Mouse (Mus musculus) liver, adult 2 months (tissue): ENCODE data around the gene Gdf7. TPM values are rescaled to one million over a fixed set of nuclear protein-coding genes. Genes with fewer than 3 reads are reported as not detected.

Experiments
- DNase-seq: peaks from one replicate; pipeline ENCODE4 v3.0.0-alpha.2; 2011; ENCODE audit warnings: low read depth, low spot score; ENCODE audit errors: extremely low read depth
- H3K27ac ChIP-seq: fragments of 200-500 bp; replicated peaks from 2 replicates; pipeline ENCODE4 v1.5.1; 2012; ENCODE audit warnings: low read depth, mild to moderate bottlenecking, control low read depth, inconsistent platforms, low read length; ENCODE audit not compliant: insufficient read depth
- H3K27me3 ChIP-seq: fragments of 200-500 bp; 2 replicates; pipeline ENCODE4 v1.6.1; 2012; ENCODE audit warnings: mild to moderate bottlenecking, moderate library complexity, low read length, inconsistent platforms; ENCODE audit not compliant: control insufficient read depth, insufficient read depth
- H3K36me3 ChIP-seq: fragments of 200-500 bp; 2 replicates; pipeline ENCODE4 v1.6.1; 2012; ENCODE audit warnings: low read length, inconsistent platforms; ENCODE audit not compliant: control insufficient read depth, insufficient read depth
- H3K4me1 ChIP-seq: fragments of 200-500 bp; 2 replicates; pipeline ENCODE4 v1.6.1; 2011; ENCODE audit warnings: low read length; ENCODE audit not compliant: control insufficient read depth, insufficient read depth
- H3K4me3 ChIP-seq: fragments of 200-500 bp; 2 replicates; pipeline ENCODE4 v1.5.1; 2011; ENCODE audit warnings: low read depth, mild to moderate bottlenecking, control low read depth, low read length, moderate library complexity; ENCODE audit not compliant: insufficient read depth
- H3K79me2 ChIP-seq: fragments of 200-500 bp; 2 replicates; pipeline ENCODE4 v1.6.1; 2012; ENCODE audit warnings: inconsistent platforms, mild to moderate bottlenecking, low read length, moderate library complexity; ENCODE audit not compliant: control insufficient read depth, insufficient read depth
- H3K9ac ChIP-seq: fragments of 200-500 bp; 2 replicates; pipeline ENCODE4 v1.6.1; 2012; ENCODE audit warnings: low read depth, mild to moderate bottlenecking, control low read depth, inconsistent platforms, low read length
- CTCF ChIP-seq: fragments of 200-500 bp; IDR thresholded peaks from 2 replicates; pipeline ENCODE4 v1.5.1; 2011; ENCODE audit warnings: low read depth, low read length, control low read depth
- POLR2A ChIP-seq: fragments of 200-500 bp; IDR thresholded peaks from 2 replicates; pipeline ENCODE4 v1.6.1; 2011; ENCODE audit warnings: low read length, control low read depth; ENCODE audit not compliant: insufficient read depth; ENCODE audit errors: extremely low read depth
- WGBS: fragments of 180-500 bp; shearing (Covaris S2); methylation state at CpG from one replicate; pipeline ENCODE4 v1.1.7; 2018; 5-methylcytosine and 5-hydroxymethylcytosine counted together
- polyA plus RNA-seq: library from polyadenylated mRNA; depleted of rRNA; stranded (reverse); fragments of >200 nt; gene quantifications from 2 replicates; pipeline ENCODE4 v1.2.3, GENCODE M21; 2012
- total RNA-seq: library from RNA; depleted of rRNA; stranded (reverse); fragments of >200 nt; gene quantifications from 2 replicates; pipeline ENCODE4 v1.2.3, GENCODE M21; 2014

The Gdf7 gene
- total and polyA plus RNA-seq, 2 experiments, result not detected

GRCm38 (mm10) chr12:8331489-8332173 lies 29.9 kb upstream of the Gdf7 start:
- no peak for TF ChIP-seq POLR2A
- TF ChIP-seq CTCF, result no peak
- WGBS, result 91% methylated on average over 14 of the region's 14 CpGs
- no peak overlapping the region for H3K4me3 ChIP-seq
- no peak for DNase-seq
- no peaks in the 10 kb centered on the region for H3K36me3 ChIP-seq
- no peak overlapping the region for H3K9ac ChIP-seq
- peaks cover 12% of the 10 kb centered on the region for H3K4me1 ChIP-seq
- no peaks in the 10 kb centered on the region for H3K27me3 ChIP-seq
- H3K79me2 ChIP-seq, result no peaks in the 10 kb centered on the region
- H3K27ac ChIP-seq, result no peak overlapping the region

GRCm38 (mm10) chr12:8329236-8329635 lies 27.5 kb upstream of the Gdf7 start:
- DNase-seq, result no peak
- TF ChIP-seq POLR2A, result no peak
- TF ChIP-seq CTCF, result peak; percentile 26; the same call in 1 of the 2 replicates
- Histone ChIP-seq H3K9ac (no peak overlapping the region), H3K27me3 (no peaks in the 10 kb centered on the region), H3K4me1 (peaks cover 9% of the 10 kb centered on the region), H3K36me3 (no peaks in the 10 kb centered on the region), H3K79me2 (no peaks in the 10 kb centered on the region), H3K4me3 (no peak overlapping the region), H3K27ac (no peak overlapping the region)
- WGBS, result 92% methylated on average over 7 of the region's 7 CpGs

- no peaks in the 10 kb centered on the region for H3K4me1 ChIP-seq
- no peak overlapping the region for H3K9ac ChIP-seq
- H3K4me3 ChIP-seq, result no peak overlapping the region
- no peak for DNase-seq
- H3K79me2 ChIP-seq, result no peaks in the 10 kb centered on the region
- no peaks in the 10 kb centered on the region for H3K27me3 ChIP-seq
- no peak overlapping the region for H3K27ac ChIP-seq
- TF ChIP-seq CTCF, result no peak
- no peak for TF ChIP-seq POLR2A
- no peaks in the 10 kb centered on the region for H3K36me3 ChIP-seq
- WGBS, result 89% methylated on average over 1 of the region's 1 CpGs
Observed at GRCm38 (mm10) chr12:8327675-8328053, 25.9 kb upstream of the Gdf7 start.

GRCm38 (mm10) chr12:8326825-8327674 lies 25.3 kb upstream of the Gdf7 start:
- H3K9ac ChIP-seq, result no peak overlapping the region
- no peaks in the 10 kb centered on the region for H3K36me3 ChIP-seq
- no peaks in the 10 kb centered on the region for H3K27me3 ChIP-seq
- peak; percentile 33 for DNase-seq
- H3K4me1 ChIP-seq, result no peaks in the 10 kb centered on the region
- H3K79me2 ChIP-seq, result no peaks in the 10 kb centered on the region
- H3K4me3 ChIP-seq, result no peak overlapping the region
- 45% methylated on average over 17 of the region's 17 CpGs for WGBS
- H3K27ac ChIP-seq, result no peak overlapping the region
- TF ChIP-seq CTCF (peak; percentile 92), POLR2A (no peak)

- TF ChIP-seq POLR2A, result no peak
- no peak for TF ChIP-seq CTCF
- H3K4me1 ChIP-seq, result no peaks in the 10 kb centered on the region
- no peaks in the 10 kb centered on the region for H3K36me3 ChIP-seq
- H3K9ac ChIP-seq, result no peak overlapping the region
- no peak for DNase-seq
- H3K4me3 ChIP-seq, result no peak overlapping the region
- H3K79me2 ChIP-seq, result no peaks in the 10 kb centered on the region
- H3K27ac ChIP-seq, result no peak overlapping the region
- WGBS, result 94% methylated on average over 17 of the region's 17 CpGs
- no peaks in the 10 kb centered on the region for H3K27me3 ChIP-seq
Observed at GRCm38 (mm10) chr12:8325943-8326522, 24.3 kb upstream of the Gdf7 start.
